Mouse (Mus musculus): ENCODE measurements at regions not wholly inside any gene's neighbourhood (a gene's known extent, or its start where the extent isn't known, plus 50 kb on each side); places are given as distances from the start of the nearest gene placed in this dataset.

GRCm38 (mm10) chr11:57415167-57415566 lies 103.2 kb downstream of the Fam114a2 start:
- TF ChIP-seq POLR2A (IDR thresholded peaks at IDR 0.05; ENCODE audit: control insufficient read depth in 1 of 2, insufficient read depth in 1 of 2, low read depth in 1 of 2, low read length in 2 of 2, poor library complexity in 1 of 2), result no peak
- TF ChIP-seq MAFK (IDR thresholded peaks at IDR 0.05; ENCODE audit: borderline replicate concordance, low read depth, low read length), result no peak
- TF ChIP-seq NELFE (IDR thresholded peaks at IDR 0.05; ENCODE audit: low read depth, low read length), result no peak
